Mouse (Mus musculus) heart, embryonic 16.5 days (tissue): ENCODE measurements at regions not wholly inside any gene's neighbourhood (a gene's known extent, or its start where the extent isn't known, plus 50 kb on each side); places are given as distances from the start of the nearest gene placed in this dataset.

ENCODE experiments used
- ATAC-seq: fragments of 200-750 bp; cut with Nextera tagmentation; replicated peaks from 2 replicates; pipeline ENCODE4 v1.8.0; 2017; ENCODE audit warnings: moderate number of reproducible peaks; ENCODE audit not compliant: insufficient read depth, low FRiP score; ENCODE audit errors: extremely low read depth
- H3K27ac ChIP-seq: fragments of 300-500 bp; sonication (generic); 2 replicates; pipeline ENCODE4 v1.5.1; 2014; ENCODE audit warnings: mild to moderate bottlenecking, low read length, control low read depth, moderate library complexity
- H3K27me3 ChIP-seq: fragments of 300-500 bp; sonication (generic); 2 replicates; pipeline ENCODE4 v1.6.1; 2014; ENCODE audit warnings: low read length, mixed read lengths; ENCODE audit not compliant: control insufficient read depth, insufficient read depth
- H3K36me3 ChIP-seq: fragments of 300-500 bp; sonication (generic); 2 replicates; pipeline ENCODE4 v1.6.1; 2014; ENCODE audit not compliant: control insufficient read depth, insufficient read depth
- H3K4me1 ChIP-seq: fragments of 300-500 bp; sonication (generic); 2 replicates; pipeline ENCODE4 v1.6.1; 2014; ENCODE audit warnings: low read length, mixed read lengths; ENCODE audit not compliant: control insufficient read depth, insufficient read depth
- H3K4me2 ChIP-seq: fragments of 300-500 bp; sonication (generic); 2 replicates; pipeline ENCODE4 v1.6.1; 2014; ENCODE audit warnings: low read depth, mild to moderate bottlenecking, control low read depth, low read length
- H3K4me3 ChIP-seq: fragments of 300-500 bp; sonication (generic); 2 replicates; pipeline ENCODE4 v1.5.1; 2014; ENCODE audit warnings: mild to moderate bottlenecking, control low read depth, low read length
- H3K9ac ChIP-seq: fragments of 300-500 bp; sonication (generic); 2 replicates; pipeline ENCODE4 v1.6.1; 2014; ENCODE audit warnings: low read length, control low read depth
- H3K9me3 ChIP-seq: fragments of 300-500 bp; sonication (generic); replicated peaks from 2 replicates; pipeline ENCODE4 v1.6.1; 2016; ENCODE audit warnings: low read length; ENCODE audit not compliant: control insufficient read depth
- WGBS: fragments of 180-500 bp; shearing (Covaris S2); extraction: QIAGEN DNeasy Blood & Tissue Kit; methylation state at CpG from one replicate; pipeline ENCODE4 v1.1.7; 2014; 5-methylcytosine and 5-hydroxymethylcytosine counted together

DNA sequence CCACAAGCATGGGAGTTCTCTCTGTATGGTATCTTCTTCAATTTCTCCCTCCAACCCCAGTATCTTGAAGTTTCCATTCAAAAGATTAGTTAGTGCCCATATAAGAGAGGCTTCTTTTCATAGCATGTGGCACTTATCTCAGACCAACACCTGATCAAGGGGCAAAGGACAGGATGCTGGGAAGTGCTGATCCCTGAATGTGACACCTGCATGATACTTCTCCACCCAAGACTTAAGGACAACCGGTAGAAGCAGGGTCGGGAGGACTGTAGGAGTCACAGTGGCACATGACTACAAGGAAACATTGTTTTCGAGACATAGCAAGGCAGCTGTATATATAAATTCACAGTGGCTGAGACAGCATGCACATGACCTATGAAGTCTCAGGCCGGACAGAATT is 227.6 kb upstream of the Cwc22 start:
- peaks cover 2% of the 10 kb centered on the region; the same call in 1 of the 2 replicates for H3K9me3 ChIP-seq
- H3K27ac ChIP-seq: no peak overlapping the region
- H3K36me3 ChIP-seq: no peaks in the 10 kb centered on the region
- ATAC-seq: no peak
- no peaks in the 10 kb centered on the region for H3K27me3 ChIP-seq
- no peak overlapping the region for H3K4me2 ChIP-seq
- H3K4me3 ChIP-seq: no peak overlapping the region
- no peak overlapping the region for H3K9ac ChIP-seq
- no peaks in the 10 kb centered on the region for H3K4me1 ChIP-seq
- WGBS: 58% methylated on average over 4 of the region's 4 CpGs

DNA sequence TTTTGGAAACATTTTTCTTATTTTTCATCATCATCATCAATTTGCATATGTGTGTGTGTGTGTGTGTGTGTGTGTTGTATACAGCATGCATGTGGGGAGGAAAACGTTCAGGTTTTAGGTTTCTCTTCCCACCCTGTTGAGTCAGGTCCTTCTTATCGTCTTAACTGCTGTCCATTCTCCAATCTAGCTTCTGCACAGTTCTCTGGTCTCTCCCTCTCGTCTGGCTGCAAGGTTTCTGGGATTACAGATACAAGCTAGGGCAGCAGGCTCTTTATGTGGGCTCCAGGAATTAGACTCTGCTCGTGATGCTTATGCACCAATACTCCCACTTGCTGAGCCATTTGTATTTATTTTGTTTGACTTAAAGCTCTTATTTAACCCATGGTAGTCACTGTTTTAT is 226.6 kb upstream of the Cwc22 start:
- Histone ChIP-seq H3K4me1 (no peaks in the 10 kb centered on the region), H3K27ac (no peak overlapping the region), H3K36me3 (no peaks in the 10 kb centered on the region), H3K4me2 (no peak overlapping the region), H3K9me3 (peaks cover 2% of the 10 kb centered on the region; the same call in 1 of the 2 replicates), H3K27me3 (no peaks in the 10 kb centered on the region), H3K4me3 (no peak overlapping the region), H3K9ac (no peak overlapping the region)
- ATAC-seq: no peak
- 48% methylated on average over 4 of the region's 4 CpGs for WGBS

DNA sequence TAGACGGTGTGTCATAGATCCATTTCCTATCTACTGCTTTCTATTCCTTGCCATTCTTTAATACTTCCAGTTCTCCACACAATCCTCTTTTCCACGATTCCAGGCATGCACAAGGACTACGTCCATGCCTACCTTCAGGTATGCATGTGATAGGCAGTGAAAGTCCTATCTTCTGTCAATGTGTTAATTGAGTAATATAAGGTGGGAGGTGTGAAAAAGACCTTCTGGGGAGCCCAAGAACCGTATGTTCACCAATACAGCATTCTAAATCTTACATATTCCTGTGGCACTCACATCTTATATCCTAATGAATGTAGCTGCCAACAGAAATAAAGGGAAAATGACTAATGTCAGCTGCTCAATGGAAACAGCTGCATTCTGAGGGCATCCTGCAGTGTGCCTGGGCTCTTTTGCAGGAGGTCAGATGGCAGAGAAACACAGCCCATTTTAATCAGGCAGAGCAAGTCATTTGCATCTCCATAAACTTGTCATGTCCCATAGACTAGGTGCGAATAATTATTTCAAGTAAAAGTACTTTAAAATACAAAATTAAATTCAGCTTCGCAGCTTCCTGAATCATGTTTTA is 224.1 kb upstream of the Cwc22 start:
- no peak overlapping the region for H3K4me2 ChIP-seq
- 81% methylated on average over 6 of the region's 6 CpGs for WGBS

DNA sequence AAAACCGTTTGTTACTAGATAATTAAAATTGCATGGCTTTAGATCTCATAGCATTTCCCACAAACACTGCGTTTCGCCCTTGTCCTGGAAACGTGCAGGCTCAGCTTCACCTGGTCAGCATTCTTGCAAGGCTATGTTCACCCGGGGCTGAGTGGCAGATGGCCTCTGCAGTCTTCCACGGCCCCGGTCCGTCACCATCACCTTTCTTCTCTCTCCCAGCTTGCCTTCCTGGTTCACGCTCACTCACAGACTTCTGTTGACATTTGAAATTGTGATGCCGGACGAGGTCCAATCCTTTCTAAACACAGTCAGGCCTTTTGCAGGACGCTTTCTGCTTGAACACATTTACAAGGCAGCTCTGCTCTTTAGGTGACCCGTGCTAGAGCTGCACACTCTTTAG is 219.3 kb upstream of the Cwc22 start:
- WGBS: 65% methylated on average over 13 of the region's 13 CpGs
- H3K9ac ChIP-seq: no peak overlapping the region
- no peaks in the 10 kb centered on the region for H3K4me1 ChIP-seq
- H3K27me3 ChIP-seq: no peaks in the 10 kb centered on the region
- no peaks in the 10 kb centered on the region for H3K36me3 ChIP-seq
- no peak overlapping the region for H3K4me2 ChIP-seq
- no peaks in the 10 kb centered on the region for H3K9me3 ChIP-seq
- H3K4me3 ChIP-seq: no peak overlapping the region
- ATAC-seq: no peak
- H3K27ac ChIP-seq: no peak overlapping the region

More for the DNA sequence above, 224.1 kb upstream of the Cwc22 start:
- Histone ChIP-seq H3K4me3 (no peak overlapping the region), H3K9me3 (no peaks in the 10 kb centered on the region), H3K27me3 (no peaks in the 10 kb centered on the region), H3K9ac (no peak overlapping the region), H3K36me3 (no peaks in the 10 kb centered on the region), H3K4me1 (no peaks in the 10 kb centered on the region), H3K27ac (no peak overlapping the region)
- no peak for ATAC-seq

DNA sequence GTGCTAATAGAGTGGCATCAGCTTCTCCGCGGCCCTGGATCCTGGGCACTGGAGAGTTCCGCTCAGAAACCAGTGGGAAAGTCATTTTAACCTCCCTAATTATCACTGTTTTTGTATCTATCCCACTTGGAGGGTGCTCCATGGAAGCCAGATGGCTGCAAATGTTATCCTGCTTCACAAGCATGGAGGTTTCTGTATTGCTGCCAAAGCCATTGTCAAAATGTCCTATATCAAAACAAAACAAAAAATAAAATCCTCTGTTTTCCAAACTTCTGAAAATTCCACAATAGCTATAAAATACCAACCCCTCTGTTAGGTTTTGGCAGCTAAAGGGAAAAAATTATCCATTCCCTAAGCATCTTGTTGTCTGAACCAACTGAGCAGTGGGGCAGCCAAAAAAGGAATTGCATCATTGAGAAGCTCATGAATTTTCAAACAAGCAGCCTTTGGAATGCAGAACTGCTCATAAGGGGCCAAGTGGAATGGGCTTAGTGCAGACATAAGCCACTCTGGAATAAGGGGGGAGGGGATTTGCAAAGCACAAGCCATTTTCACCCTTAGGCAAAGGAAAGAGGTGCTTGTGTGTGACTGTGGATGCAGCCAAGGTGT is 213.8 kb upstream of the Cwc22 start:
- no peak overlapping the region for H3K27ac ChIP-seq
- no peaks in the 10 kb centered on the region for H3K36me3 ChIP-seq
- ATAC-seq: no peak
- H3K4me1 ChIP-seq: no peaks in the 10 kb centered on the region
- no peak overlapping the region for H3K4me2 ChIP-seq
- H3K4me3 ChIP-seq: no peak overlapping the region
- H3K9ac ChIP-seq: no peak overlapping the region
- 63% methylated on average over 3 of the region's 3 CpGs for WGBS
- no peaks in the 10 kb centered on the region for H3K9me3 ChIP-seq
- H3K27me3 ChIP-seq: no peaks in the 10 kb centered on the region

DNA sequence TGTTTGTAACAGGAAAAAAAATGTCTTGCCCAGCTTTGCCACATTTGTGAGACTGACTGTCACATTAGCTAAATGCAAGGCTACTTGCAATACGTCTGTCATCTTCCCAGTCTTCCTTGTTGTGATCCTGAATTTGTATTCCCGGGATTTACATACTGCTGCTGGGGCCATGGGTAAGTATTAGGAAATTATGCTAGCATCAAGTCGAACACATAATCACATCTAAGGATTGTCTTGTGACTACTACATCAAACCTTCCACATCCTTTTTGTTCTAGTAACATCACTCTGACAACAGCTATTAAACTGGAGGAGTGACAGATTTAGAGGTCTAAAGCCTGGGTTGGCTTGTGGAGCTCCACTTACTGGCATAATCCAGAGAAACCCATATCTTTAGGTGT is 164.2 kb upstream of the Cwc22 start:
- ATAC-seq: no peak
- 81% methylated on average over 3 of the region's 3 CpGs for WGBS

DNA sequence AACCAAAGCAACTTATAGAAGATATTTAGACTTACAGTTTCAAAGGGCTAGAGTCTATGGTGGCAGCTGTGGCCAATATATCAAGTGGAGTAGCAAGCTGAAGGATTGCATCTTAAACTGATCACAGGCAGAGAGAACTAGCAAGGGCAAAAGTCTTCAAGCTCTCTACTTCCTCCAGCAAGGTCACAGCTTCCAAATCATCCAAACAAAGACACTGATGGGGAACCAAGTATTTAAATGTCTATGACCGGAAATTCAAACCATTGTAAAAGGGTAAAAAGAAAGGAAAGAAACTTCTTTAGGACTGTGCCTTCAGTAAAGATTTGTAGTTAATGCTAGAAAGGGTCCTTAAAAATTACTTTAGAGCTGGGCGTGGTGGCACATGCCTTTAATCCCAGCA is 149.4 kb upstream of the Cwc22 start:
- 89% methylated on average over 2 of the region's 2 CpGs for WGBS
- Histone ChIP-seq H3K27ac (no peak overlapping the region), H3K36me3 (no peaks in the 10 kb centered on the region), H3K4me3 (no peak overlapping the region), H3K9me3 (no peaks in the 10 kb centered on the region), H3K9ac (no peak overlapping the region), H3K4me2 (no peak overlapping the region), H3K27me3 (no peaks in the 10 kb centered on the region), H3K4me1 (no peaks in the 10 kb centered on the region)
- no peak for ATAC-seq

More for the DNA sequence above, 164.2 kb upstream of the Cwc22 start:
- H3K4me2 ChIP-seq: no peak overlapping the region
- H3K9me3 ChIP-seq: no peaks in the 10 kb centered on the region
- H3K4me1 ChIP-seq: no peaks in the 10 kb centered on the region
- no peaks in the 10 kb centered on the region for H3K36me3 ChIP-seq
- H3K4me3 ChIP-seq: no peak overlapping the region
- no peak overlapping the region for H3K27ac ChIP-seq
- H3K27me3 ChIP-seq: no peaks in the 10 kb centered on the region
- H3K9ac ChIP-seq: no peak overlapping the region

DNA sequence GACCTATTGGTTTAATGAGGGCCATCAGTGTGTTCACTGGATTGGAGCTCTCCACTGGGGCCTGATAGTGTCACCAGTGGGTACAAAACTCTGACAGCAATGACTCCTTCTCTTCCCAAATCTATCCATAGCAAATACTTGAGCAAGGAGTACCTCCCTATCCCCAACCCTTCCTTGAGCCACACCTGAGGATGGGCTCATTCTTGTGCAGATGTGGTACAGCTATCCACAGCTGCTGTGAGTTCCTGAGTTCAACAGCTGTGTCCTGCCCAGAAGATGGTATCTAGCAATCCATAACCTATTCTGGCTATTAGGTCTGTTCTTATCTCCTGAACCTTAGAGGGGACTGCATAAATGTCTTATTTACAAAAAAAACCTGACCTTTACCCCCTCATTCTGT is 148.7 kb upstream of the Cwc22 start:
- H3K9me3 ChIP-seq: no peaks in the 10 kb centered on the region
- no peaks in the 10 kb centered on the region for H3K36me3 ChIP-seq
- no peak for ATAC-seq
- no peak overlapping the region for H3K9ac ChIP-seq
- no peak overlapping the region for H3K4me3 ChIP-seq
- no peak overlapping the region for H3K4me2 ChIP-seq
- H3K4me1 ChIP-seq: no peaks in the 10 kb centered on the region
- H3K27ac ChIP-seq: no peak overlapping the region
- H3K27me3 ChIP-seq: no peaks in the 10 kb centered on the region

DNA sequence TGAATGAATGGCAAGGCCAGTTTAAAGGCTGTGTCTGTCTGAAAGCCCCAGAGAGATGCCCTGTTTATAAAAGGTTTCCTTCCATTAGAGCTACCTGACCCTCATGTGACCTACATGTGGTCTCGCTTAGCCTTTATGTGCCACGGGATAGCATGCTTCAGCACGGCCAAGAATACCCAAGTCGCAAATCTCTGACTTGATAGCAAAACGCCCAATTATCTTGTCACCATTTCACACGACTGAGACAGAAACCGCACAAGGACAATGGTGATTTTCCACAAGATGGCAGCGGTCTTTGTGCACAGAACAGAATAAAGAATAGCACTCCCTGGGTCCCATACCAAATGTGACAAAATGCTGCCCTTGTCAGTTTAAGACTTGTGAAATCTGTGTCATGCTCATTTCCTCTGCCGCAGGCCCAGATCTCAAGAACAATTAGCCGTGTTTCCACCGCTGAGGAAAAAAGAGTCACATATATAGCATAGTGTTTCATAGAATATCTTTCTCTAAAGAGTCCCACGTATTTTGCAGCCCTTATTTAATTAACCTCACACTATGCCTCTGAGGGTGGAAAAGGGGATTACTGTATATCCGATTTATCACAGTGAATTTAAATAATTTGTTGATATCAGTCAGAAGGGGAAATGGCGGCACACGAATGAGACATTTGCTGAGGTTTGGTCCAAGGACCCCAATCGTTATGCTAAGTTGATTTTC is 118.3 kb upstream of the Cwc22 start:
- Histone ChIP-seq H3K9ac (no peak overlapping the region), H3K4me1 (no peaks in the 10 kb centered on the region), H3K4me2 (no peak overlapping the region), H3K27ac (no peak overlapping the region), H3K9me3 (no peaks in the 10 kb centered on the region), H3K36me3 (no peaks in the 10 kb centered on the region), H3K4me3 (no peak overlapping the region), H3K27me3 (no peaks in the 10 kb centered on the region)
- 72% methylated on average over 16 of the region's 16 CpGs for WGBS
- no peak for ATAC-seq
